Mouse (Mus musculus) intestine, embryonic 14.5 days (tissue): ENCODE results near the gene Hoxd13. TPM values are rescaled to one million over a fixed set of nuclear protein-coding genes. Genes with fewer than 3 reads are reported as not detected.

Experiments used
- ATAC-seq: fragments of 200-750 bp; cut with Nextera tagmentation; replicated peaks from 2 replicates; pipeline ENCODE4 v1.8.0; 2017; ENCODE audit warnings: low read depth, moderate number of reproducible peaks, moderate TSS enrichment, moderate library complexity; ENCODE audit not compliant: low FRiP score, low TSS enrichment
- DNase-seq: peaks from one replicate; pipeline ENCODE4 v3.0.0-alpha.2; 2018; ENCODE audit warnings: low spot score
- H3K27ac ChIP-seq: fragments of 300-500 bp; sonication (generic); 2 replicates; pipeline ENCODE4 v1.5.1; 2014; ENCODE audit warnings: low read depth, mild to moderate bottlenecking, control low read depth
- H3K27me3 ChIP-seq: fragments of 300-500 bp; sonication (generic); replicated peaks from 2 replicates; pipeline ENCODE4 v1.6.1; 2014; ENCODE audit warnings: low read length, control low read depth; ENCODE audit not compliant: control insufficient read depth, insufficient read depth
- H3K36me3 ChIP-seq: fragments of 300-500 bp; sonication (generic); 2 replicates; pipeline ENCODE4 v1.6.1; 2014; ENCODE audit warnings: low read length, control low read depth; ENCODE audit not compliant: control insufficient read depth, insufficient read depth
- H3K4me1 ChIP-seq: fragments of 300-500 bp; sonication (generic); replicated peaks from 2 replicates; pipeline ENCODE4 v1.6.1; 2014; ENCODE audit warnings: low read length, control low read depth, mixed read lengths; ENCODE audit not compliant: control insufficient read depth, insufficient read depth
- H3K4me2 ChIP-seq: fragments of 300-500 bp; sonication (generic); 2 replicates; pipeline ENCODE4 v1.6.1; 2014; ENCODE audit warnings: low read length
- H3K4me3 ChIP-seq: fragments of 300-500 bp; sonication (generic); 2 replicates; pipeline ENCODE4 v1.5.1; 2014; ENCODE audit warnings: low read depth, low read length, control low read depth, mixed read lengths
- H3K9ac ChIP-seq: fragments of 300-500 bp; sonication (generic); 2 replicates; pipeline ENCODE4 v1.6.1; 2014; ENCODE audit warnings: mild to moderate bottlenecking, low read length
- H3K9me3 ChIP-seq: fragments of 300-500 bp; sonication (generic); 2 replicates; pipeline ENCODE4 v1.6.1; 2016; ENCODE audit warnings: low read length, control low read depth; ENCODE audit not compliant: control insufficient read depth
- WGBS: fragments of 180-500 bp; shearing (Covaris S2); extraction: QIAGEN DNeasy Blood & Tissue Kit; methylation state at CpG from one replicate; pipeline ENCODE4 v1.1.7; 2014; 5-methylcytosine and 5-hydroxymethylcytosine counted together
- polyA plus RNA-seq: library from polyadenylated mRNA; unstranded; fragments of >200 nt; fragmentation: Nextera tagmentation; extraction: Ambion mirVana; gene quantifications from 2 replicates; pipeline ENCODE4 v1.2.1, GENCODE M21; 2014

Hoxd13 gene
- polyA plus RNA-seq, 1 experiment from 2014 or later: not detected

DNA sequence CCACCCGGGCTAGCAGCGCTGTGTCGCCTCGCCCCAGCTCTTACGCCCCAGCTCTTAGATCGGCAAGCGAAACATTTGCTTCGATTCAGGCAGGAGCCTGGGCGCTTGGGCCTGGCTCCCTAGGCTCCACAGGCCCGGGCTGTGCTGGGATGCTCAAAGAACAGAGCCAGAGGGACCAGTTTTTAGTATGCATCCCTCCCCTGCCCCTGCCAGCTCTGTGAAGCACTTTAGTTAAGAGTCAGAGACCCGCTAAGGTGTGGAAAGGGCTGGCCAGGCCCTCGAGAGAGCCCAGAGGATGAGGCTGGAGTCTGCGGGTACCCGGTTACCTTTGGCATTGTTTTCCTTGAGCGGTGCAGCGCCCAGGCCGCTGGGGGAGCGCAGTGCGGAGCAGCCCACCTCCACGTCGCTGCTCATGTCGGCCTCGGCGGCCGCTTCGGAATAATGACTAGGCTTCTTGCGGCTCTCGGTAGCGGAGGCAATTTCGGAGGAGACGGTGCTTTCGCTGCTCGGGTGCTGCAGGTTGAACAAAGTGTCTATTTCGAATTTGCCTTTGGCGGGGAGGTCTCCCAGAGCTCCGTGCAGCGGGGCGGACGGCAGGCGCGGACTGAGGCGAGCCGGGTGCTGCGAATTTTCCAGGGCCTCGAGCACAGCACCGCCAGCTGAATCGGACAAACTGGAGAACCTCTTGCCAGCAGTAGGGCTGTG lies 9.3 kb upstream of the Hoxd13 start:
- ATAC-seq (no peak), DNase-seq (peak; percentile 84)
- Histone ChIP-seq H3K4me2 (no peak overlapping the region), H3K9me3 (no peaks in the 10 kb centered on the region), H3K4me1 (peaks cover 9% of the 10 kb centered on the region), H3K4me3 (peak overlapping the region; percentile 3; the same call in 1 of the 2 replicates), H3K9ac (0 out of 2 replicates have a peak overlapping the region, but pooled peaks have one; percentile 13), H3K36me3 (no peaks in the 10 kb centered on the region), H3K27me3 (peaks cover 100% of the 10 kb centered on the region), H3K27ac (no peak overlapping the region)
- 1% methylated on average over 47 of the region's 47 CpGs for WGBS

GRCm38 (mm10) chr2:74659507-74660005 lies 8.6 kb upstream of the Hoxd13 start, which contains the start of gene Evx2:
Gene Evx2 (minus strand): TSS chr2:74659557.
- no peaks in the 10 kb centered on the region for H3K9me3 ChIP-seq
- no peak within 1 kb of the TSS for H3K27ac ChIP-seq
- H3K4me1 ChIP-seq: peaks cover 9% of the 10 kb centered on the region
- WGBS: 2% methylated on average over 28 of the region's 28 CpGs
- H3K4me3 ChIP-seq: peak within 1 kb of the TSS; percentile 3; the same call in 1 of the 2 replicates
- H3K9ac ChIP-seq: 0 out of 2 replicates have a peak within 1 kb of the TSS, but pooled peaks have one; percentile 13
- no peaks in the 10 kb centered on the region for H3K36me3 ChIP-seq
- DNase-seq (peak; percentile 76), ATAC-seq (no peak)
- H3K27me3 ChIP-seq: peaks cover 100% of the 10 kb centered on the region
- H3K4me2 ChIP-seq: no peak within 1 kb of the TSS

GRCm38 (mm10) chr2:74660421-74661375 lies 7.4 kb upstream of the Hoxd13 start:
- H3K4me3 ChIP-seq: no peak overlapping the region
- DNase-seq: peak; percentile 70
- 2% methylated on average over 30 of the region's 30 CpGs for WGBS
- H3K9ac ChIP-seq: no peak overlapping the region
- H3K9me3 ChIP-seq: no peaks in the 10 kb centered on the region
- no peak overlapping the region for H3K4me2 ChIP-seq
- H3K4me1 ChIP-seq: peaks cover 5% of the 10 kb centered on the region
- H3K36me3 ChIP-seq: no peaks in the 10 kb centered on the region
- H3K27me3 ChIP-seq: peaks cover 100% of the 10 kb centered on the region
- ATAC-seq: no peak
- no peak overlapping the region for H3K27ac ChIP-seq

DNA sequence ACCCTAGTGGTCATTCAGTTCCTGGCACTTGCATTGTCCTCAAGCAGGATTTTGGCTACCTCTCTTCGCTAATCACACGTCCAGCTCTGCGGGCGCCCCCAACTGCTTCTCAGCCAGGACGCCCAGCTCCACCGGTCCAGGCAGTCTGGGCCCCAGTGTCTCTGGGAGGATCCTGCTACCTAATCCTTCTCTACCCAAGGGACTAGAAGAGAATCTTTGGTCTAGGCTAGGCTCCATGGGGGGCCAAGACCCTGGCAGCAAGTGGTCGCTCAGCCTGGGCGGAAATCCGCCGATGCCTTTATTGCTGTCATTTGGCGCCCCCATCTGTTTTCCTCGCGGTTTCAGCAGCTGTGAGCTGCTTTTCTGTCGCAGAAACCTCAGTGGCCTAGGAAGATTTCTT lies 6.4 kb upstream of the Hoxd13 start:
- Histone ChIP-seq H3K4me2 (peak overlapping the region; percentile 39), H3K4me1 (no peaks in the 10 kb centered on the region; the same call in 1 of the 2 replicates), H3K9ac (no peak overlapping the region), H3K9me3 (no peaks in the 10 kb centered on the region), H3K36me3 (no peaks in the 10 kb centered on the region), H3K27ac (no peak overlapping the region), H3K4me3 (peak overlapping the region; percentile 21), H3K27me3 (peaks cover 100% of the 10 kb centered on the region)
- no peak for ATAC-seq
- WGBS: 1% methylated on average over 14 of the region's 14 CpGs
- peak; percentile 87 for DNase-seq

DNA sequence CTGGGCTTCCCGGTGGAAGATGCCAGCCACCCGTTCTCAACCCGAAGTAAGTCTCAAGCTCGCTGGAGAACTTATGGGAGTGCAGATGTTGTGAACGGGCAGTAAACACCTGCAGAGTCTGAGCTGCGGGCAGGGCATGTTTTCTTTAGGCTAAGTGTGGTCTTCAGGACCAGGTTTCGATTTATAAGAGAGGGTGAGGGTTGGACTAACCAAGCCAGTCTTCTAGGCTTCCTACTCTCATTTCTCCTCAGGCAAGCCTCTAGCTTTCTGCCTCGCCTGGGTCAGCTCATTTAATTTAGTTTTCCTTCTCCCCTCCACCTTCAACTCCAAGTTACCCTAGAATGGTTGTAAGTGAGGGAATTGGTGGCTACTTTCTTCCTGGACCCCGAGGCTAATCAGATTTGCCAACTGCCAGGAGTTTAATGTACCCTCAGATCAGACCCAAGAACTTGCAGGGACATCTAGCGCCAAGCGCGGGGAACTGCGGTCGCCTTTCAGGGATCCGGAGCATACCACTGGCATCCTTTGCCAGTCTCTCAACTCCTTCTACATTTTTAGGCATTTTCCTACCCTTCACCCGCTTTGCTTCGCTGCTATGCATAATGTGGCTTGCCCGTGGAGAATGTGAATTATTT lies 4.7 kb upstream of the Hoxd13 start:
- H3K36me3 ChIP-seq: no peaks in the 10 kb centered on the region
- peak; percentile 73 for DNase-seq
- no peak overlapping the region for H3K27ac ChIP-seq
- no peaks in the 10 kb centered on the region for H3K9me3 ChIP-seq
- H3K27me3 ChIP-seq: peaks cover 100% of the 10 kb centered on the region
- no peak overlapping the region for H3K4me2 ChIP-seq
- 5% methylated on average over 18 of the region's 18 CpGs for WGBS
- H3K9ac ChIP-seq: no peak overlapping the region
- ATAC-seq: no peak
- peaks cover 6% of the 10 kb centered on the region for H3K4me1 ChIP-seq
- no peak overlapping the region for H3K4me3 ChIP-seq

DNA sequence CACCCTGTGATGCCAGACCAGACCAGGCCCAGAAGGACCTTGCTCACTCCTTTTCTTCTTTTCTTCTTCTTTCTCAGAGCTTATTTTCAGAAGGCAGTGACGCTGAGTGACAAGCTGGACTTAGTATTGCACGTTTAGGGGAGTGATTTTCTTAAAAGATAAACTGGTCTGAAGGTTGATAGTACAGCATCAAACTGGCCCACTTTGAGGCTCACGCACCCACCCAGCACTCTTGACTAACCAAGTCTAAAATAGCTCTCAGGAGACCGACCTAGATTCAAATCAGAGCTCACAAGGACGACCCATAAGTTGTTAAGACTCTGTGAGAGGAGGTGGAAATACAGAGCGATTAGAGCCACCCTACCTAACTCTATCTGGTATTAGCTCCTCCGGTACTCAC lies 1.7 kb upstream of the Hoxd13 start:
- H3K36me3 ChIP-seq: no peaks in the 10 kb centered on the region
- H3K4me2 ChIP-seq: no peak overlapping the region
- H3K9ac ChIP-seq: no peak overlapping the region
- H3K4me3 ChIP-seq: no peak overlapping the region
- H3K27ac ChIP-seq: no peak overlapping the region
- DNase-seq: peak; percentile 55
- H3K9me3 ChIP-seq: no peaks in the 10 kb centered on the region
- H3K4me1 ChIP-seq: peaks cover 6% of the 10 kb centered on the region; the same call in 1 of the 2 replicates
- no peak for ATAC-seq
- peaks cover 100% of the 10 kb centered on the region for H3K27me3 ChIP-seq
- WGBS: 4% methylated on average over 7 of the region's 7 CpGs

GRCm38 (mm10) chr2:74667191-74667841 lies 794 bp upstream of the Hoxd13 start:
- ATAC-seq (no peak), DNase-seq (peak; percentile 76)
- Histone ChIP-seq H3K27ac (no peak overlapping the region), H3K27me3 (peaks cover 100% of the 10 kb centered on the region), H3K4me1 (peaks cover 6% of the 10 kb centered on the region; the same call in 1 of the 2 replicates), H3K4me3 (no peak overlapping the region), H3K36me3 (no peaks in the 10 kb centered on the region), H3K4me2 (no peak overlapping the region; the same call in 1 of the 2 replicates), H3K9me3 (no peaks in the 10 kb centered on the region), H3K9ac (no peak overlapping the region)
- WGBS: 1% methylated on average over 36 of the region's 36 CpGs
